16 mouse cellular contexts compared by ENCODE assay signal in genomic region chr17:68461471-68461870, GRCm38 (mm10).
"Had no signal": no experiment of that assay in that cellular context is flagged by ENCODE, and none has a peak within 500 bp of the region (broad histone marks: within the 10 kb centered on the region; RNA-seq: fewer than 3 reads in every experiment).

No protein-coding gene starts in this region.

- H3K4me3 ChIP-seq: neural tube, embryonic 12.5 days; neural tube, embryonic 13.5 days; neural tube, embryonic 15.5 days; stomach, embryonic 15.5 days had no signal

- H3K4me1 ChIP-seq: neural tube, embryonic 12.5 days; neural tube, embryonic 13.5 days; neural tube, embryonic 15.5 days; stomach, embryonic 15.5 days had no signal

- DNase-seq: right cerebral cortex, adult 18-20 months; right cerebral cortex, postnatal 14 days; right cerebral cortex, postnatal 25 days; right cerebral cortex, postnatal 4 days; spleen, adult 18-20 months; thymus, adult 18-20 months; thymus, adult 2 months; thymus, postnatal 14 days; thymus, postnatal 25 days; thymus, postnatal 36 days; thymus, postnatal 4 days had no signal

- H3K9me3 ChIP-seq: neural tube, embryonic 12.5 days; neural tube, embryonic 13.5 days; neural tube, embryonic 15.5 days; stomach, embryonic 15.5 days had no signal

- H3K27ac ChIP-seq: neural tube, embryonic 12.5 days; neural tube, embryonic 13.5 days; neural tube, embryonic 15.5 days; stomach, embryonic 15.5 days; stomach, postnatal 0 days had no signal

- H3K4me2 ChIP-seq: neural tube, embryonic 12.5 days; neural tube, embryonic 13.5 days; neural tube, embryonic 15.5 days; stomach, embryonic 15.5 days had no signal

- H3K36me3 ChIP-seq: neural tube, embryonic 12.5 days; neural tube, embryonic 13.5 days; neural tube, embryonic 15.5 days; stomach, embryonic 15.5 days had no signal

- H3K27me3 ChIP-seq: neural tube, embryonic 12.5 days; neural tube, embryonic 13.5 days; neural tube, embryonic 15.5 days; stomach, embryonic 15.5 days had no signal

- H3K9ac ChIP-seq: neural tube, embryonic 12.5 days; neural tube, embryonic 13.5 days; neural tube, embryonic 15.5 days; stomach, embryonic 15.5 days had no signal
